Comparison of ENCODE assay signal across 28 mouse cellular contexts in genomic region chr1:76559441-76559840, GRCm38 (mm10).
"Had no signal": no experiment of that assay in that cellular context is flagged by ENCODE, and none has a peak within 500 bp of the region (broad histone marks: within the 10 kb centered on the region; RNA-seq: fewer than 3 reads in every experiment).

No protein-coding gene starts in this region.

- H3K9ac ChIP-seq: embryonic facial prominence, embryonic 12.5 days; embryonic facial prominence, embryonic 13.5 days; embryonic facial prominence, embryonic 15.5 days; forebrain, embryonic 12.5 days; forebrain, embryonic 13.5 days; forebrain, embryonic 15.5 days; forebrain, postnatal 0 days had no signal

- H3K27ac ChIP-seq: embryonic facial prominence, embryonic 10.5 days; embryonic facial prominence, embryonic 12.5 days; embryonic facial prominence, embryonic 13.5 days; embryonic facial prominence, embryonic 15.5 days; forebrain, embryonic 10.5 days; forebrain, embryonic 12.5 days; forebrain, embryonic 13.5 days; forebrain, embryonic 15.5 days; gastrocnemius, adult 2 months; heart, adult 2 months had no signal

- DNase-seq: cerebellum, adult 2 months; cerebellum, adult 8-10 months; cerebellum, adult 9-10 months; cerebellum, adult 9-11 months; cerebellum, postnatal 10 days; cerebellum, postnatal 14 days; cerebellum, postnatal 25 days; cerebellum, postnatal 36 days; embryo, embryonic 11 days; forebrain, postnatal 0 days; gastrocnemius, adult 2 months; gastrocnemius, postnatal 10 days; gastrocnemius, postnatal 14 days; gastrocnemius, postnatal 25 days; gastrocnemius, postnatal 36 days; heart, adult 18-20 months; heart, adult 2 months had no signal

- H3K36me3 ChIP-seq: embryonic facial prominence, embryonic 10.5 days; embryonic facial prominence, embryonic 12.5 days; embryonic facial prominence, embryonic 13.5 days; embryonic facial prominence, embryonic 15.5 days; forebrain, embryonic 10.5 days; forebrain, embryonic 12.5 days; forebrain, embryonic 15.5 days had no signal

- H3K4me2 ChIP-seq: embryonic facial prominence, embryonic 12.5 days; embryonic facial prominence, embryonic 13.5 days; embryonic facial prominence, embryonic 15.5 days; forebrain, embryonic 12.5 days; forebrain, embryonic 13.5 days; forebrain, embryonic 15.5 days had no signal

- ATAC-seq: forebrain, embryonic 13.5 days; forebrain, embryonic 14.5 days; forebrain, embryonic 15.5 days; forebrain, embryonic 16.5 days; forebrain, postnatal 0 days had no signal

- H3K4me1 ChIP-seq: embryonic facial prominence, embryonic 10.5 days; embryonic facial prominence, embryonic 12.5 days; embryonic facial prominence, embryonic 13.5 days; embryonic facial prominence, embryonic 15.5 days; forebrain, embryonic 10.5 days; forebrain, embryonic 12.5 days; forebrain, embryonic 13.5 days; forebrain, embryonic 15.5 days had no signal

- H3K9me3 ChIP-seq: embryonic facial prominence, embryonic 10.5 days; embryonic facial prominence, embryonic 12.5 days; embryonic facial prominence, embryonic 13.5 days; embryonic facial prominence, embryonic 15.5 days; forebrain, embryonic 10.5 days; forebrain, embryonic 12.5 days; forebrain, embryonic 13.5 days; forebrain, embryonic 15.5 days had no signal

- H3K4me3 ChIP-seq: embryonic facial prominence, embryonic 10.5 days; embryonic facial prominence, embryonic 12.5 days; embryonic facial prominence, embryonic 13.5 days; embryonic facial prominence, embryonic 15.5 days; erythroblast, embryonic 14.5 days; forebrain, embryonic 10.5 days; forebrain, embryonic 12.5 days; forebrain, embryonic 13.5 days; forebrain, embryonic 15.5 days; gastrocnemius, adult 2 months; heart, adult 2 months had no signal

- H3K27me3 ChIP-seq: embryonic facial prominence, embryonic 12.5 days; embryonic facial prominence, embryonic 13.5 days; embryonic facial prominence, embryonic 15.5 days; forebrain, embryonic 12.5 days; forebrain, embryonic 13.5 days; forebrain, embryonic 15.5 days had no signal
